Mouse (Mus musculus) kidney, adult 11 months (tissue): ENCODE data around the gene Gm31571.
"Not testable (repeated sequence)": the region's sequence is repeated elsewhere in the genome, so short reads cannot be mapped to it uniquely, and the experiment has no call there.

Experiments used
- DNase-seq: peaks from one replicate; pipeline ENCODE4 v3.0.0; 2022

The Gm31571 gene

DNA sequence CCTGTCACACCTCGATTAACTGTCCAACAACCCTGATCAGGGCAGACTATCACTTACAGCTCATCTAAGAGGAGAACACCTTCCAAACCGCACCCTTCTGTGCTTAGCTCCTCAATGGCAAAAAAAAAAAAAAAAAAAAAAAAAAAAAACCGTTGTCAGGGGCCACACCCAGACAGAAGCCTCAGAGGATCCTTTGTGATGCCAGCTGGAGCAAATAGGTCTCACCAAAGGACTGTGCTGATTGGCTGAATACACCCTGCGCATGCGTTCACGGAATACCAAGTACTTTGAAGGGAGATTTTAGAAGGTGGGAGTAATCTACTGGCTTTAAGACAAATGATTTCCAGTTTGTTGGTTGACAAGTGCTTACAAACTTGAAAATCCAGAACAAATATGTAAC lies at the start of gene Gm31571:
Gene Gm31571, minus strand, starts transcription at position 101 of the 400 bp plus-strand sequence.
- DNase-seq = not testable (repeated sequence)
